8 mouse cellular contexts compared by ENCODE assay signal in genomic region chr7:99304949-99305372, GRCm38 (mm10). TPM values are rescaled to one million over a fixed set of nuclear protein-coding genes. Genes with fewer than 3 reads are reported as not detected.
DNase-seq lines count a peak whose midpoint lies in the region; ATAC-seq and TF ChIP-seq lines count a peak whose summit lies in the region.
"Had no signal": no experiment of that assay in that cellular context is flagged by ENCODE, and none has a peak within 500 bp of the region (broad histone marks: within the 10 kb centered on the region; RNA-seq: fewer than 3 reads in every experiment).

No protein-coding gene starts in this region.

- peak; percentile 94 for DNase-seq in MN1 (ENCODE audit: low spot score)
- peak; percentile 93 for DNase-seq in adrenal gland, postnatal 25 days
- DNase-seq in fibroblast of lung, adult 2 months (ENCODE audit: low read depth): peak; percentile 97
- peak; percentile 67 to 71 for DNase-seq in heart, postnatal 36 days
- peak; percentile 30 to 73 for DNase-seq in left cerebral cortex, postnatal 10 days (ENCODE audit: extremely low spot score in 1 of 2, low spot score in 2 of 2)
- DNase-seq in midbrain, postnatal 0 days (ENCODE audit: low spot score): peak; percentile 85
- no peak for DNase-seq in thymus, postnatal 36 days

- H3K9ac ChIP-seq in midbrain, postnatal 0 days (replicated peaks; ENCODE audit: low read length, poor library complexity, severe bottlenecking): no peak overlapping the region
- H3K9ac ChIP-seq: limb, embryonic 15.5 days had no signal

- ATAC-seq in midbrain, postnatal 0 days (ENCODE audit: low FRiP score): peak; percentile 75

- no peaks in the 10 kb centered on the region for H3K9me3 ChIP-seq in midbrain, postnatal 0 days (ENCODE audit: low read length)
- H3K9me3 ChIP-seq: limb, embryonic 15.5 days had no signal

- H3K27me3 ChIP-seq in midbrain, postnatal 0 days (ENCODE audit: insufficient read depth, low read length): no peaks in the 10 kb centered on the region
- H3K27me3 ChIP-seq: limb, embryonic 15.5 days had no signal

- H3K27ac ChIP-seq in midbrain, postnatal 0 days (ENCODE audit: low read depth, low read length): peak overlapping the region; percentile 51
- H3K27ac ChIP-seq: limb, embryonic 15.5 days had no signal

- TF ChIP-seq CTCF in midbrain, postnatal 0 days (IDR thresholded peaks at IDR 0.05): no peak

- H3K4me3 ChIP-seq in midbrain, postnatal 0 days (ENCODE audit: low read depth, low read length): no peak overlapping the region
- H3K4me3 ChIP-seq: limb, embryonic 15.5 days had no signal

- WGBS in midbrain, postnatal 0 days: 41% methylated on average over 5 of the region's 5 CpGs

- H3K4me1 ChIP-seq in midbrain, postnatal 0 days (ENCODE audit: insufficient read depth, low read length): peaks cover 17% of the 10 kb centered on the region

- no peak overlapping the region for H3K4me2 ChIP-seq in midbrain, postnatal 0 days (ENCODE audit: low read depth, low read length, poor library complexity, severe bottlenecking)
- H3K4me2 ChIP-seq: limb, embryonic 15.5 days had no signal

- intact Hi-C loops in heart, postnatal 36 days (cut with DNase I): no loop called here
- intact Hi-C loops in left cerebral cortex, postnatal 10 days (cut with DNase I): no loop called here

- H3K36me3 ChIP-seq in midbrain, postnatal 0 days (ENCODE audit: insufficient read depth, low read length): no peaks in the 10 kb centered on the region
- H3K36me3 ChIP-seq: limb, embryonic 15.5 days had no signal

RNA-seq across cellular contexts. Expression of gene Map6, which starts 37.7 kb away (rescaled TPM):
- 6.7 and 8.8 TPM in 2 replicates for total RNA-seq in adrenal gland, postnatal 25 days (2021)
- 1 to 10 TPM; 2.9 to 3.3 TPM for total RNA-seq in heart, postnatal 36 days (2021)
- 100 to 1,000 TPM; 231 to 242 TPM for total RNA-seq in left cerebral cortex, postnatal 10 days (2021)
- 326 and 332 TPM in 2 replicates for total RNA-seq in midbrain, postnatal 0 days (2014; rRNA removed)
- 117 and 126 TPM in 2 replicates for polyA plus RNA-seq in midbrain, postnatal 0 days (2015; fragmentation: Nextera tagmentation; extraction: Ambion mirVana)

RNA-seq across cellular contexts. Expression of gene Serpinh1, which starts 48.1 kb away (rescaled TPM):
- total RNA-seq in adrenal gland, postnatal 25 days (2021): 318 and 396 TPM in 2 replicates
- total RNA-seq in heart, postnatal 36 days (2021): 100 to 1,000 TPM; 241 to 339 TPM
- total RNA-seq in left cerebral cortex, postnatal 10 days (2021): 10 to 100 TPM; 46.7 to 49.4 TPM
- total RNA-seq in midbrain, postnatal 0 days (2014; rRNA removed): 151 and 160 TPM in 2 replicates
- 114 and 125 TPM in 2 replicates for polyA plus RNA-seq in midbrain, postnatal 0 days (2015; fragmentation: Nextera tagmentation; extraction: Ambion mirVana)

Comparison
In these comparisons a context has a peak if more than half of its experiments do, and no peak if none do; other contexts are left out.
1. DNase-seq: peak in MN1 (single experiment), adrenal gland, postnatal 25 days (single experiment), fibroblast of lung, adult 2 months (single experiment), heart, postnatal 36 days (2 of 2), left cerebral cortex, postnatal 10 days (2 of 2) and midbrain, postnatal 0 days (single experiment); none in thymus, postnatal 36 days (0 of 2).
2. RNA of gene Map6, which starts 37.7 kb away (total RNA-seq): 326 to 332 TPM in midbrain, postnatal 0 days and 231 to 242 TPM in left cerebral cortex, postnatal 10 days; 6.7 to 8.8 TPM in adrenal gland, postnatal 25 days and 2.9 to 3.3 TPM in heart, postnatal 36 days; every median in the first group is over 10 times any median in the second.